Mouse (Mus musculus): ENCODE results near the gene Atxn7l1.

The Atxn7l1 gene

DNA sequence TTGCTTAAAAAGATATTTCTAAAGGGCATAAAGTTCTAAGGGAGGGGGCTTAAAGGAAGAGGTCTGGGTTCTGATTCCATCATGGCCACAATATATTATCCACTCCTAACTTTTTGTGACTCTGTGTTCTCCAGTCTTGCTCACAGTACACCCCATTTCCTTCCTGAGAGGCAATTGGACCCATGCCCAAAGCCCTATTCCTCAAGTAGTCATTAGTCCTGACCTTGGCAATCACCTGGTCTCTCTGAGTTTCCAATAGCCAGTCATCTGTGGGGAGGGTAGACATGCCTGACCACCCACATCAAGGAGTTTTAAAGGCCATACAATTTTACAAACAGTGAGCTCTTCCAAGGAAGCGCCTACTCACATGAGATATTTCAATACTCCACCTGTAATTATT is 176.3 kb downstream of the Atxn7l1 start:
- DNase-seq (ENCODE audit: low spot score), result no peak

DNA sequence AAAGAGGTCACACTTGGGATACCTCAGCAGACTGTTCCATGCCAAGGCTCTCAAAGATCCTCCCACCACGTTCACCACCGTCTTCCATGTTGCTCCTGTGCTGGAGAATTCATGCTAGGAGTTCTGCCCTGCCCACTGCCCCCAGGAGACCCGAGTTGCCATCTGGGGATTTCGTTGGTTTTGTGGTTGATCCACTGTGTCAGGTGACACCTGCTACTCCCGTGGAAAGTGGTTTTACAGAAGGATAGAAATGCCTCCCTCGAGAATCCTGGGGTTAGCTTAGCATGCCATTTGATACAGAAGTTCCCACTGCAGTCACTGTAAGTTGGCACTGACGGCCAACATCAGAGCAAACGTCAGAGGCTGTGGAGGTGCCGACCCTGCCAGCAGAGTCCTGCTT is 177.9 kb downstream of the Atxn7l1 start:
- no peak for DNase-seq (ENCODE audit: low spot score)

DNA sequence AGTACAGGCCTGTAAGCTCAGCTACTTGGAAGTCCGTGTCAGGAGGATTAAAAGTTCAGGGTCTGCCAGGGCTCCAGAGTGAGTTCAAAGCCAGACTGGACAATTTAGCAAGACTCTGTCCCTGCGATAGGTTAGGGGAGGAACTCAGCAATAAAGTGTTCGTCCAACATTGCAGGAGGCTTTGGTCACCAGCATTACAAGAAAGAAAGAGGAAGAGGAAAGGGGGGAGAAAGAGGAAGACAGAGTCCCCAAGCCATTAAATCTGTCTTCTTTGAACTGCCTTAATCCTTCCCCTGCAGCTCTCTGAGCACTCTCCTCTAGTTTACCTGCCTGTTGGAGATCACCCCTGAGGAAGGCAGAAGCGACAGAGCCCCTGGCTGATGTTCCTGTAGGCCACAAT is 184.6 kb downstream of the Atxn7l1 start:
- no peak for DNase-seq (ENCODE audit: low spot score)

DNA sequence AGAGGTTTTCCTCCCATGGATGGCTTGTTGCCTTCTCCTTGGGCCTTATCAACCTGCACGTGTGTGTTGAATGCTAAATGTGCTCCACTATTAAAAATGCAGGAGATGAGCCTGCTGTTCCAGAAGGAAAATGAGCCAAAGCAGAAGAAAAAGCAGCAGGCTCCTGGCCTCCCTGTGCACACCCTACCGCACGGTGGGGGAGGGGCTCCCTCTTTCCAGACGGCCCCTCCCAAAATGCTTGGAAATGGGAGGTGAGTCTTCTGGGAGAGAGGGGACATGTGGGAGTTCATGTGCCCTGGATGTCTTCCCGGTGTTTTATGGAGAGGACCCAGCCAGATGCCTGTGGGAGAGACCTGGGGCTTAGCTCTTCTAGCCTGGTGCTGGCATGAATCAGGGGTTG is 185.3 kb downstream of the Atxn7l1 start:
- DNase-seq (ENCODE audit: low spot score), result no peak

DNA sequence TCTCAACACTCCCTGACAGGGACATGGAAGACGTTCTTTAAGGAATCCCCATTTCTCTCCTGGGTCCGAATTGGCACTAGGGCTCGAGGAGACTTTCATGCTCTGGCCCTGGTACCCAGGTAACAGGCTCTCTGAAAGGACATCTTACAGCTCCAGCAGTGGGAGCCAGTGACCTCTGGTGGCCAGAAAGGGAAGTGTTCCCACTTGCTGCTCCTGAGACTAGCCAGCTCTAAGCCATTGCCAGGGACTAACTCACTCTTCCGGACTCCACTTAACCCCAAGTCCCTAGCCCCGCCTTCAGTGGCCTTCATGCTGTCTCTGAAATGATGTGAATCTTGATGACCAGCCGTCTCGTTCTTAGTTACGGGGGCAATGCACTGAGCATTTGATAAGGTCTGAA is 186.4 kb downstream of the Atxn7l1 start:
- DNase-seq (ENCODE audit: low spot score), result peak; percentile 82

DNA sequence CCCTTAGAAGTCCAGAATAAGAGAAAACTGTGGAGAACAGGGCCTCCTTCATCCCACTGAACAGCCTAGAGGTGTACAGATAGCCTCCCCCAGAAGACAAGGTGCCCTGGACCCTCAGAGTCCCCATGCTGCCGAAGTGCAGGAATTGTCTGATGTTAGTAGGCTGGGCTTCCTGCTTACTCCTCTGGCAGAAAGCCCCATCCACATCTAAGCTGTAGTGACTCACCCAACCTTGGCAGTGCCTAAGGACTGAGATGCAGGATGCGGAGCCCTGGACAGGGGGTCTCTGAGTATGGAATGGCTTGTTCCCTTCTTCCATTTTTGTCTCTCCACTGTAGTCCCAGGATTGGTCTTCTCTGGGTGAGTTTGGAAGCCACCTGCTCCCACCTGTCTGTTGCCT is 187.0 kb downstream of the Atxn7l1 start:
- no peak for DNase-seq (ENCODE audit: low spot score)

DNA sequence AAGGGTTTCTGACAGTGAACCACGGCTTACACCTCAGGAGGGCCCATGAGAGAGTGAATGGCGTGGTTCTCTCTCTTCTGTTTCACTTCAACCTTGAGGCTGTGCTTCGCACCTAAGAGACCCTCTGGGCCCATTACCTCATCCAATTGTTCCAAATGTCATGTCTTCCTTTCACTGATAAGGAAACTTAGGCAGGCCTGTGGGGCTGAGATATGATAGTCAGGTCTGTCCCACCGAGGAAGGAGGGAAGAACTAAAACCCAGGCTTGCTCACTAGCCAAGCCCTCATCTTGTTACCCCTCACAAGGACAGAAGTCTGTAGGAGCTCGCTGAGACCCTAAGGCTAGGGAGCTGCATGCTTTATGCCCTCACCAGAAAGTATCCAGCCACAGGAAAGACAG is 187.5 kb downstream of the Atxn7l1 start:
- no peak for DNase-seq (ENCODE audit: low spot score)

DNA sequence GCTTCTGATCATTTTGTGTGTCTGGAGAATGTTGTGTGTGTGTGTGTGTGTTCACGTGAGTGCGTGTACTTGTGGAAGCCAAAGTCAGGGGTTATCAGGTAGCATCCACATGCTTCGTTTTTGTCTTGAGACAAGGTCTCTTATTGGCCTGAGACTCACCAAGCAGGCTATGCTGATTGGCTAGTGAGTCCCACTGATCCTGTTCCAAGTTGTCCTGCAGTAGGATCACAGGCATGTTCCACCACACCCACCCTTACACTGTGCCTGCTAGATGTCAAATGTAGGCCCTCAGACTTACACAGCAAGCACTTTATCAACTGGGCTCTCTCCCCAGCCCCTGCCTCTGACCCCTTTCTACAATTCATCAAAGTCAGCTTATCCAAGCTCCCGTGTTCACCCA is 187.9 kb downstream of the Atxn7l1 start:
- DNase-seq (ENCODE audit: low spot score), result no peak

DNA sequence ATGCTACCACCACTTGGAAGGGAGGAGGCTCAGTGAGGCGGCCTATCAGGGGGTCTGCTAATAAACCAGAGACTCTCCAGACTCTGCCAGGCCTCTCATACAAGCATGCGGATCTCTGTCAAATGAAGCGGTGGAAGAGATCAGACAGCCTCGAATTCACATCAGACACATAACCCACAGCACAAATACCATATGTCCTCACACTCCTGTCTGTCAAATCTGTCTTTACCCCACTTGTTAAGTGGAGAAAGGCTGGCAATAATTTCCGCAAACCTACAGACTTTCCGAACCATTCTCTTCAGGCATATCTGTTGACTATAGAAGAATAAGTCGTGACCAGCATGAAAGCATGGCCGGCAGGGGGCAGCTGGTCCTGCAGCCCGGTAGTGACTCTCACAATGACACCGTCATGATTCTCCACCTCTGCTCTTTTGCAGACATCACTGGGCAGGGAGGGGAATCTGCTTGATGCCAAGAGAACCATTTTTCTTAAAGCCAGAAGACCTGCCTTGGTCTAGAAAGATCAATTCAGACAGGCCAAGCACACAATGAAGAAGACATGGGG is 189.2 kb downstream of the Atxn7l1 start:
- DNase-seq (ENCODE audit: low spot score), result no peak

DNA sequence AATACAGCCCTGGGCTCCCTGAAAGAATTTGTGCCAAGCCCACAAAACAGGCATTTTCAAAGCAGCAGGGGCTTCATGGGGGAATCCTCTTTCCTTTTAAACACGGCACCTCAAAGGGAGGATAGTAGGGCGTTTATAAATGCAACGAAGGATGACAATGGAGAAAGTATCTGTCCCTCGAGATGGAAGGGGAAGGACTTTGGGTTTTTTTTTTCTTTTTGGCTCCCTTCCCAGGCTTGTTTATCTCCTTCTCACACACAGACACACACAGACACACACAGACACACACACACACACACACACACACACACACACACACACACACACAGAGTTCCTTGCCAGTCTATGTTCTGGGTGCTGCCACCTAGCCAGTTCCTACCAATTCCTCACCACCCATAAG is 189.8 kb downstream of the Atxn7l1 start:
- no peak for DNase-seq (ENCODE audit: low spot score)

DNA sequence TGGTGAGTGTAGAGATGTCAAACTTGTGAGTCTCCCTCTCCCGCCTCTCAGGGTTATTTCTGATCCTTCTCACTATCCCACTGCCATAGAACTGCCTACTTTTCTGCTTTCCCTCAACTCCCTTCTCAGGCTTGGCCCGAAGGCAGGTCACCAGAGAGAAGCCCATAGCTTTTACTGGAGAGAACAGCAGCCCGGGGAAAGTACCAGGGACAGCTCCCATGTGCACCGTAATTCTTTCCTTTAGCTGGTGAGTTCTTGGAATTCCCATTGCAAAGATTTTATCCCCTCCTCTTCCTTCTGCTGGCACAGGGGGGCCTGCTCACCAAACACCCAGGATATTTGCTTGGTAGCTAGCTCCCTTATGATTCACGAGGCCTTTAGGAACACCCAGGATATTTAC is 190.7 kb downstream of the Atxn7l1 start:
- no peak for DNase-seq (ENCODE audit: low spot score)

DNA sequence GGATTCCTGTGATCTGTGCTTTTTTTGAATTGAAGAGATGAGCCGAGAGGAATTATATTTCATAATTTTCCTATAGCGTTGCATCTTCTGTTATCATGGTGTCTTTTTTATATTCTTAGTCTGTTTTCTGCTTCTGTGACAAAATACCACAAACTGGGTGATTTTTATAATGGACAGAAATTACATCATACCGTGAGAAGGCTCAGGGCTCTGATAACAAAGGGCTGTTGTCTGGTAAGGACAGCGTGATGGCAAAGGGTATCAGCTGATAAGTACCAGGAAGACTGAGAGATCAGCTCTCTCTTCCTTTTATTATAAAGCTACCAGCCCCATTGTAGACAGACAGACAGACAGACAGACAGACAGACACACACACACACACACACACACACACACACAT is 192.3 kb downstream of the Atxn7l1 start:
- no peak for DNase-seq (ENCODE audit: low spot score)

DNA sequence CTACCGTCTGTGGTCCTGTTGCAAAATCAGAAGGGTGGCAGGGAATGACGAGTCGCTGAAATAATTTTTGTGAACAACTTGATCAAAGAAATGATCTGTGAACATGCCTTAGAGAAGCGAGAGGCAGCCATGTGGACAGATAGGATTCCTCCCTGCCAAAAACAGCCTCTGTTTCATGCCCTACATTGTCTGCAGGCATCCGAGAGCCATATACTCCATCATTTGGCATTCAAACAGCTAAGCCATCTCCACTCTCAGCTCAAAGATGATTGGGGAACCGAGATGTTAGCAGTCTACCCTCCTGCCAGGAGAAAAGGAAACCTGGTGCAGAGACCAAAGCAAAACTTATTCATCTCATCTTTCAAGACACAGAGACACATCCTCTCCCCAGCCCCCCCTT is 193.2 kb downstream of the Atxn7l1 start:
- no peak for DNase-seq (ENCODE audit: low spot score)

DNA sequence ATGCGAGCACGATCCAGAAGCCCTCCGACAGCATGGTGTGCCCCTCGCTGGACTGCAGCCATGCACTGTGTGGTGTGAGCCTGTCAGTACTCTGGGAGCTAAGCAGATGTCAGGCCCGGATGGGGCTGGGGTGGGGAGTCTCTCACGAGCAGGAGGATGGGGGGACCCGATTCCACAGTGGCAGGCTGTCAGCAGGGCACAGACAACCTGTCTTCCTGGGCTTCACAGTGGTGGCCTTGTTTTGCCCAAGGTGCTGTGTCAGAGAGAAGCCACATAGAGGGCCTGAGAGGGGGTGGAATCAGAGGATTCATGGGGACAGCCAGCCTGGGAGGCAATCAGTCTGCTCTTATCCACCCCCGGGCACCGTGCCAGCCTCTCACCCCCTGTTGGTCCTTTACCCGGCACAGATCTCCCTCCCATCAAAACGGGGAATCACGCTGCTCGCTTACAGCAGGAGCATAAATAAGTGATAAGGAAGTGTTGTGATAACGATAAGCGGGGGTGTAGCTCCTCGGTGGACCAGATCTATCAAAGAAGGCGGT is 193.9 kb downstream of the Atxn7l1 start:
- no peak for DNase-seq (ENCODE audit: low spot score)

DNA sequence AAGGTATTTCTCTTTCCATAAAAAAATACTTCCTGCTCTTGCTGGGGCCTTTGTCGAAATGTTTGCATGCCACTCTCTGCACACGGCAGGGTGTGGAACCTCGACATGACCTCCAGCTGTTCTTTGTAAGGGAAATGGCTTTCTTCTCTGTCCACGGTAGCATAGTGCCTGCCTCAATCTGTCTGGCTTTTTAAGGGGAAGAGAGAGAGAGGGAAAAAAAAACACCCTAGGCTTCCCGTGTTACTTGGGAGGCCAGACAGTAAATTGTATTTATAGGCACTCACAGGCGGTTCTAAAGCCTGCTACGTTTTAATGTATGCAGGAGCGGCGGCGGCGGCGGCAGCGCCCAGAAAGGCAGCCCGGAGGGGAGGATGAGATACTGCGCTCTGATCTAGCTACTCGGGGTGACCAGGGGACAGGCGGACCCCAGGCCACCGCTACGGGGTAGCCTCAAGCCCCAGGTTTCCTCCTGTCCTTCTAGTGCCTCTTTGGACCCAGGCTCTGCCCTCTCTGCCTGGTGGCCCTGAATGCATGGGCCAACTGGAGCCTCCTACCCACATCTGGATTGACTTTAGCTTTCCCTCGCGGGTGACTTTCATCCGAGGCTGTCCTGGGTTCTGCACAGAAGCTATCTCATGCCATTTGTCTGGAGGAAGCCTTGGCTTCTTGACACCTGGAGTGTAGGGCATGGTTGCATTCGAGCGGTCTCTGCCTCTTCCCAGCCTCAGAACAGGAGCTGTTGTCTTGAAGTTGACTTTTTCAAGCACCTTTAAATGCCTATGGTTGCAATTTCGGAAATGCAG is 197.7 kb downstream of the Atxn7l1 start:
- DNase-seq (ENCODE audit: low spot score), result no peak

DNA sequence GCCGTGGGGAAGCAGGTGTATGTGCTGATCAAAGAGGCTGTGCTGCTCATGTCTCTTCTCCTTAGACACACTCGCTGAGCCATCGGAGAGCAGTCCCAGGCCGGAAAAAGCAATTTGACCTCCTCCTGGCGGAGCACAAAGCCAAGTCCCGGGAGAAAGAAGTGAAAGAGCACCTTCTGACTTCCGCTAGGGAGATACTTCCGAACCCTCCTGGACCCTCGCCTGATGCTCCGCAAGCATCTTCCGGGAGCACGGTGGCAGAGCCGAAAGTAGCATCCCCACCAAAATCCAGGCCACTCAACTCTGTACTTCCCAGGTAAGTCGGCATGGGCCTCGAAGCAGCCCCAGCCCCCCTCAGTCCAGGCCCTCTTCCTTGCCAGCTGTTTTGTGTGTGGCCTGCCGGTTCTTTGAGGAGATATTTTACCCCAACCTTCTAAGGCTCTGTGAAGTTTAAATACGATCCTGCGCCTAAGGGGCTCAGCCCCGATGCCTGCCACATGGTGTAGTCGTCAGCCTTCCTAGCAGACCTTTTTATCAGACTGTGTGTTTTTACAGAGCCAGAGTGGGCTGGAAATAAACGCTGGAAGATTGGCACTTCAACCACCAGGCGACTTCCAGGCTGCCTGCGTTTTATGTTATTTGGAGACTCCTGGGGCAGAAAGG is 198.4 kb downstream of the Atxn7l1 start:
- no peak for DNase-seq (ENCODE audit: low spot score)

DNA sequence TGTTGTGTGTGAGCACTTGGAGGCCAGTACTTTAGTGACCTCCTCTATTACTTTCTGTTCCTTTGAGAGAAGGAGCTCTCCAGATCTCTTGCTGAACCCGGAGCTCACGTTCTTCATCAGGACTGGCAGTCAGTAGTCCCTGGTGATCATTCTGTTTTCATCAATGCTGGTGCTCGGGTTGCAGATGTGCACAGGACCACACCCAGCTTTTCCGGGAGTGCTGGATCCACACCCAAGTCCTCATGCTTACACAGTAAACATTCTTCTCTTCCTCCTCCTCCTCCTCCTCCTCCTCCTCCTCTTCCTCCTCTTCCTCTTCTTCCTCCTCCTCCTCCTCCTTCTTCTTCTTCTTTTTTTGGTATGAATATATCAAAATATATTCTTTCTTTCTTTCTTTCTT is 205.2 kb downstream of the Atxn7l1 start:
- DNase-seq (ENCODE audit: low spot score), result no peak

DNA sequence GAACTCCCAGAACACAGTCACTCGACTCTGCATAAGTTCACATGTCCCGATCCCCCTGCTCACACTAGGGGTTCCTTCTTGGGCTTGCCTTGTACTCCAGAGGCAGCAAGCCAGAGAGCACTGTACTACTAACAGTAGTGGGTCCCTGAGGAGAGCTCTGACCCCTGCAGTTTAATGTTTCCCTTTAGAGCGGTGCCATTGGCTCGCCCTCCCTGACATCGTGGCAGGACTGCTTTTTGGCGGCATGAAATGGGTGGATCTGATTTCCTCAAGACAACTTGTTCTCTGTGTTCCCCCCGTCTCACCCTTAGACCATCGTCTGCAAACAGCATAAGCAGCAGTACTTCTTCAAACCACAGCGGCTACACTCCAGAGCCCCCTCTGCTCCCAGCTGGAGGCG is 210.9 kb downstream of the Atxn7l1 start:
- DNase-seq (ENCODE audit: low spot score), result no peak

DNA sequence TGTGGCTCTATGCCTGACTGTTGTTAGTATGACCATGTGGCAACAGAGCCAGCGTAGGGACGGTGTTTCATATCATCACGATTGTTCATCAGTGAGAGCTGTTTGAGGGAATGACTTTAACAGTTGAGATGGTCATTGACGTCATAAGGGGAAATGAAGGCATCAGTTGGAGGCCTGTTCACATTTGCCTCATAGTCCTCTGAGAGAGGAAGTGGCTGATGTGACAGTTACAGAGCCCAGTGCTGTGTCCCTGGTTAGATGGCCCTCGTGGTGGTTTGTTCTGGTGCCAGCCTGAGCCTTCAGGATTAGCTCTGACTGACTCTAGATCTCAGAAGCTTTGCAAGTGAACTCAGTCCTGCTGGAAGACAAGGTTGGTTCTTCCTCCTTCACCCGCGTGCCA is 211.7 kb downstream of the Atxn7l1 start:
- DNase-seq (ENCODE audit: low spot score), result no peak

DNA sequence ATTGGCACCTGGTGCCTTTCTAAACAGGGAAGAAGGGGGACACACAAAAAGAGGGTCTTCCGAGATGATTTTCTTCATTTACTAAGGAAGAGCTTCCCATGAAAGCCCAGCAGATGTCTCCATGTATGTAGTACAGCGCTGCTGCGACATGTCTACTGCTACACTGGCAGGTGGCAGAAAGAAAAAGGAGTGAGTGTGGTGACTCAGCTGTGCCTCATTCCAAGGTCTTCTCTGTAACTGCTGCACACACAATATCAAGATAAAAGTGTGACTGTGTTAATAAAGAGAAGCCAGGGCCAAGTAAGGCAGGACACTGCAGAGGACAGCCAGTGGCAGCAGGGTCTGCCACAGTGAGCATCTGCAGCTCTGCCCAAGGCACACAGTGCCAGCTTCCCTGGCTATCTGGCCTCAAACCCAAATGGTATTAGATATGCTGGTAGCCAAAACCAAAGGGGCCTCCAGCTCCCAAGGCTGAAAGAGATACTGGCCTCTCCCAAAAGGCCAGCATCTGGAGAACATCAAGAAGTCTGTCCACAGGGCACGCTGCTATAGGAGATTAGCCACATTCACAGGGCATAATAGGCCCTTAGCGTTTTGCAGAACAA is 212.5 kb downstream of the Atxn7l1 start:
- DNase-seq (ENCODE audit: low spot score), result no peak

DNA sequence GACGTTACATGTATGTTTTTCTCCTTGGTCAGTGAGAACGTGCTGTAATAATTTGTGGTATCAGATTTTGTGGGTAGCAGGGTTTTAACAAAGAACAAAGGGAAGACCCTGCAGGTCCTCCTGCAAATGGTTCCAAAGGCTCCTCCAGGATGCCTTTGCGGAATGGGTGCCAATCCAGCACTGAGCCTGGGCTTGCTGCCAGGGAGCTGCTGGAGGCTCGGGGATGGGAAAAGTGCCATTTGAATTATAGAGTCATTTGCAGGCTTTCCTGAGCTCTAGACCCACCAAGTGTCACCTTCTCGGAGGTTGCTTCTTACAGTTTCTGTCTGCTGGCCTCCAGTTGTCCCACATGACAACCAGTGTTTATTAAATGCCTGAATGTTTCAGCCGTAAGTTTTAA is 213.2 kb downstream of the Atxn7l1 start:
- peak; percentile 31 for DNase-seq (ENCODE audit: low spot score)

DNA sequence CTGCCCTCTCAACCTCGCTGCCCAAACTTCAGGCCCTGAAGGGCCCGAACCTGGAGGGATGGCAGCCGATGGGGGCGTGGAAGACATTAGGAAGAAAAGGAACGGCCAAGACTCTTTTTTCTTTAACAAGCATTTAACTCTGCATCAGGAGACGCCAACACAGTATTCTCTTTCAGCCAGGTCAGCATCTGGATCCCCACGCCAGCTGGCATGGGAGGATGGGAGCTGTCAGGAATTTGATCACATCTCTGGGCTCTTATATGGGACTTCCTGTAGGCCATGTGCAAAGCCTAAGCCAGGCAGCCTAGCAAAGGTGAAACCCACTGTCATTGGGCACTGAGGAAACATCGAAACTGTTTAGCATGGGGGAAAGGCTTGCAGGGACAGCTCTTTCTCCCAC is 217.0 kb downstream of the Atxn7l1 start:
- DNase-seq (ENCODE audit: low spot score), result no peak

DNA sequence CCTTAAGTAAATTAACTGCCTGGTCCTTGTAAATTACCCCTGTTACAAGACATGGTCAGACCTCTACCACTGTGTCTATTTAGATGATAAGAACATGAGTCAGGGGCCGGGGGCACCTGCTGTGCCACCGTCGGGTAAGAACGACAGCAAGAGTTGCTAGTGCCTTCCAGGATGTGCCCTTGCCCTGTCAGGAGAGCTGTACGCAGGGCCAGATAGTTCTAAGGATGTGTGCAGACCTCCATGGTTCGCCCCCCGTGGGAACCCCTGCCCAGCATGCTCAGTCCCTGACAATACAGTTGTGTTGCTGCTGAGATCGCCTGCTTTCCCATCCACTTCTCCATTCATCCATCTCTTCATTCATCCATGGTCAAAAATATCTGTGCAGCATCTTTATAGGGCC is 217.6 kb downstream of the Atxn7l1 start:
- no peak for DNase-seq (ENCODE audit: low spot score)

Measured in ovary, postnatal 10 days (tissue).